Mouse (Mus musculus): ENCODE measurements around the gene Lpar2.

The Lpar2 gene

GRCm38 (mm10) chr8:69870003-69870765 is 48.0 kb downstream of the Lpar2 start:
- no peak for DNase-seq

DNA sequence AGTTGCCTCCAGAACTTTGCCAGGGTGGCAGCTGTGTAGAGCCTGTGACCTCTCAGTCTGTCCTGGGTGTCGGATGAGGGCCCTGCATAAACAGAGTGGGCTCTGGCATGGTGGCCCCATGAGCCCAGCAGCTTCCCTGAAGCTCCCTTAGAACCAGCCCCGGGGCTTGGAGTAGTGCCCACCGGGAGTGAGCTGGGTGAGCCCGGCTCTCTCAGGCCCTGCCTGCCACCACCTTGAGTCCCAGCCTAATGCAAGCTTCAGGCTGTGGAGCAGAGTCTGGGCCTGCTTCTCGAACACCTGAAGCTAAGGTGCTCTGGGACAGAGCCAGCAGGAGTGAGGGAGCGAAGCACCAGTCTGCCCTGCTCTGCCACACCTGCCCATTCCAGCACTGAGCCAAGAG is 48.7 kb downstream of the Lpar2 start:
- DNase-seq: no peak

GRCm38 (mm10) chr8:69874155-69874554 is 51.9 kb downstream of the Lpar2 start:
- DNase-seq: peak; percentile 78

DNA sequence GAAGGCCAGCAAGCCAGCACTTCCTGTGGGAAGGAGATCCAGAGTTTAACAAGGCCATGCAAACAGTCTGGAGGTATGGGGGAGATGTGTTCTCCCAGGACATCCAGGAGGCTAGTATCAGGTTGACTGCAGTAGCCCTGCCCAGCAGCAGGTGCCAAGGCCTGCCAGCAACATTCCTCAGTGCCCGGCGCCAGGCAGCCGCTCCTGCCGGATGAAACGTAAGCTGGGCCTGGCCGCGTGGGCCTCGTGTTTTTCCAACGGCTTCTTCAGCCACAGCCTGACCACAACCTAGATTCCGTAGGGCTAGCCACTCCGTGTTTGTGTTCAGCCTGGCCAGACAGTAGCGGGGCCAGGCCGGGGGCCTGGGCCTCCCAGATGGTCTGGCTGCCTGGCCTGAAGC is 52.4 kb downstream of the Lpar2 start:
- DNase-seq: no peak

GRCm38 (mm10) chr8:69876097-69876496 is 53.9 kb downstream of the Lpar2 start:
- DNase-seq: no peak

DNA sequence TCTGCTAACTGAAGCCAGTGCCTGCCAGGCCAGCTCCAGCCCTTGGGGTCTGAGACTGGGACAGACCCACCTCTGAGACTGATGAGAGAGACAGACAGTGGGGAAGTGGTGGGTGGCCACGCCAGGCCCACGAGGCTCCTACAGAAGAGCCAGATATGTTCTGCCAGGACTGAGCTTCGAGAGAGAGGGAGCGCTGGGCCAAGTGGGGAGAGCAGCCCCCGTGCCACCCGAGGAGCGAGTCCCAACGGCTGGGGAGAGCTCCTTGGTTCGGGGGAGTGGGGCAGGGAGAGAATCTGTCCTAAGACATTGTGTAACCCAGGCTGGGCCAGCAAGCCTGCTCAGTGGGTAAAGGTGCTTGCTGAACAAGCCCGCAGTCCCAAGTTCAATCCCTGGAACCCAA is 54.7 kb downstream of the Lpar2 start:
- DNase-seq: no peak

DNA sequence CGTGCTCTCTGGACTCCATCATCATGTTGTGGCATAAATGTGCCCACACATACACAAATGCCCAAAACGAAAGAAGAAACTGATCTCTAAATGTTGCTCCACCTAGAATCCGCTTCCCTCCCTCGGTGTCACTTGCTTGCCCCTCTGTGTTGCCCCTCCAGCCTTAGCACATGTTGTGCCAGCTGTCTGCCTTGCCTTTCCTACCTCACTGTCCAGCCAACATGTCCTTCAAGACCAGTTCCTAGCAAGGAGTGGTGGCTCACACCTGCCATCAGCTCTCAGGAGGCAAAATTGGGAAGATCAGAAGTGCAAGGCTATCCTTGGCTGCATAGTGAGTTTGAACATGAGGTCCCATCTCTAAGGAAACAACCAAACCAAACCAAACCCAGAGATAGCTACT is 55.2 kb downstream of the Lpar2 start:
- DNase-seq: no peak

DNA sequence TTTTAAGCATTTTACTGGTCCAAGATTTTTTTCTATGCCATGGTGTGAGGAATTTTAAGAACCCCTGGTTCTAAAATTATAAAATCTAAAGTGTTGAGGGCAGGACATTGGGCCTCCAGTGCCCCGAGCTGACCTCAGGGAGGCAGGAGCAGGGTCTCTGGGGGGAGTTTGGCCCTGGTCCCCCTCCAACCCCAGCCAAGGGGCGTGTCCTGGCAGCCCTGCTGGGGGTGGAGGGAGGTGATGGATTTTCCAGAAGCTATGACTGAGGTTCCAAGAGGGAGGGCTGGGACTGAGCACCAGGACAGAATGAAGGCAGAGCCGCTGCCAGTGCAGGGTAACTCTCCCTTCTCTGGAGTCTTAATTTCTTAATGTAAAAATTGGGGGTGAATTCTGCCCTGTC is 55.8 kb downstream of the Lpar2 start:
- no peak for DNase-seq

- no peak for DNase-seq
These were observed 57.4 kb downstream of the Lpar2 start for GRCm38 (mm10) chr8:69879678-69880077.
